Mouse (Mus musculus) spleen, adult 2 months (tissue): ENCODE data around the gene Dhfr.

Experiments used
- CTCF ChIP-seq: fragments of 200-500 bp; IDR thresholded peaks from 2 replicates; pipeline ENCODE4 v1.5.1; 2011; ENCODE audit warnings: mild to moderate bottlenecking, inconsistent platforms; ENCODE audit not compliant: insufficient read depth, insufficient read length, insufficient replicate concordance; ENCODE audit errors: extremely low read depth
- POLR2A ChIP-seq: fragments of 200-500 bp; IDR thresholded peaks from 2 replicates; pipeline ENCODE4 v1.6.1; 2011; ENCODE audit warnings: low read depth, low read length, inconsistent platforms

- TF ChIP-seq CTCF (no peak), POLR2A (no peak)
These were observed 10.8 kb downstream of the Dhfr start for GRCm38 (mm10) chr13:92365312-92365711.
